In the genomic region with DNA sequence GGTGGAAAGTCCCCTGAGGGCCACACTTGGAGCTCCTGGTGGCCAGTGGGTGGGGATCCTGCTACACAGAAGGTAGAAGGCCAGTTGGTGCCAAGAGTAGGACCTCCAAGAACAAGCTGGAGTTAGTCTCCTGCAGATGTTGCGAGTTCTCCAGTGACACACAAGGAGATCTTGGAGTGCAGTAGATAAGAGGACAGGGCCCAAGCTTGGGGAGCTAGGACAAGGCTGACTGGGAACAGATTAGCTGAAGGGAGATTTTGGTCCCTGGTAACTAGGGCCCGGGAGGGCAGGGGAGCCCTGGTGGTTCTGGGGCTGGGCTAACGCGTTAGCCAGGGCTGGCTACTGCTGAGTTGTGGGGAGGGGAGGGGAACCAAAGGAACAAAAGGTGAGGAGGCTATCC, we compare ENCODE assay signal across 13 mouse cellular contexts. TPM values are rescaled to one million over a fixed set of nuclear protein-coding genes. Genes with fewer than 3 reads are reported as not detected.
"Had no signal": no experiment of that assay in that cellular context is flagged by ENCODE, and none has a peak within 500 bp of the region (broad histone marks: within the 10 kb centered on the region; RNA-seq: fewer than 3 reads in every experiment).

No protein-coding gene starts in this region.

- H3K27me3 ChIP-seq: intestine, embryonic 15.5 days; midbrain, embryonic 15.5 days; neural tube, embryonic 12.5 days had no signal

- DNase-seq: lung, adult 2 months had no signal

- H3K9me3 ChIP-seq: intestine, embryonic 15.5 days; midbrain, embryonic 15.5 days; neural tube, embryonic 12.5 days had no signal

- H3K27ac ChIP-seq: intestine, embryonic 15.5 days; layer of hippocampus, adult 2 months; midbrain, embryonic 15.5 days; neural tube, embryonic 12.5 days; stomach, postnatal 0 days had no signal

- H3K4me1 ChIP-seq: intestine, embryonic 15.5 days; midbrain, embryonic 15.5 days; neural tube, embryonic 12.5 days had no signal

- H3K4me3 ChIP-seq: intestine, embryonic 15.5 days; layer of hippocampus, adult 2 months; midbrain, embryonic 15.5 days; neural tube, embryonic 12.5 days had no signal

- H3K9ac ChIP-seq: intestine, embryonic 15.5 days; midbrain, embryonic 15.5 days; neural tube, embryonic 12.5 days had no signal

- H3K4me2 ChIP-seq: intestine, embryonic 15.5 days; midbrain, embryonic 11.5 days; midbrain, embryonic 15.5 days; neural tube, embryonic 12.5 days had no signal

- ATAC-seq: lung, postnatal 0 days; midbrain, embryonic 15.5 days had no signal

RNA-seq across cellular contexts. Expression of a gene that starts 45.8 kb away (rescaled TPM):
- total RNA-seq: left cerebral cortex, postnatal 36 days; megakaryocyte, adult 5-6 weeks; monocyte, adult 5-6 weeks; neutrophil, adult 5-6 weeks had no signal
- polyA plus RNA-seq: kidney, embryonic 16.5 days; midbrain, embryonic 11.5 days; midbrain, embryonic 15.5 days; neural tube, embryonic 12.5 days had no signal
